Mouse (Mus musculus): ENCODE measurements around the gene Arnt2. TPM values are rescaled to one million over a fixed set of nuclear protein-coding genes. Genes with fewer than 3 reads are reported as not detected.

The Arnt2 gene
- polyA plus RNA-seq, 1 experiment, result 154 TPM

GRCm38 (mm10) chr7:84349976-84350375, 60.0 kb downstream of the Arnt2 start:
- no peak for DNase-seq (ENCODE audit: extremely low spot score in 1 of 2, low spot score in 1 of 2)

GRCm38 (mm10) chr7:84348145-84348911, 61.6 kb downstream of the Arnt2 start:
- DNase-seq (ENCODE audit: extremely low spot score in 1 of 2, low spot score in 1 of 2), result no peak

DNA sequence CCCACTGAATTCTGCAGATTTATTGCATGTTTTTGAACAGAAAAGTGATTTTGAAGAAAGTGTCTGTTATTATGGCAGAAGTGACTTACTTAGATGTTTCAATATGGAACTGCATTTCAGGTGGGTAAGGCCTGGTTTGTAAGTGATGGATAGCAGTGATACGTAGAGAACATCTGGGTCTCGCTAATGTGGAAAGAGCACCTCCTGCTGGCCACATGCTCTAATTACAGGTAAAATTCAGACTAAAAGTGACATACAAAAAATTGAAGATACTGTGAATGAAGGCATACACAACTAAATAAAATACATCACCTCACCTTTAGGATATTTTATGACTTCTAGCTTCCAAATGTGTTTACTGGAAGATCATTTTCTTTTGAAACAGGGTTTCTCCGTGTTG, 66.8 kb downstream of the Arnt2 start:
- no peak for DNase-seq (ENCODE audit: extremely low spot score in 1 of 2, low spot score in 1 of 2)

DNA sequence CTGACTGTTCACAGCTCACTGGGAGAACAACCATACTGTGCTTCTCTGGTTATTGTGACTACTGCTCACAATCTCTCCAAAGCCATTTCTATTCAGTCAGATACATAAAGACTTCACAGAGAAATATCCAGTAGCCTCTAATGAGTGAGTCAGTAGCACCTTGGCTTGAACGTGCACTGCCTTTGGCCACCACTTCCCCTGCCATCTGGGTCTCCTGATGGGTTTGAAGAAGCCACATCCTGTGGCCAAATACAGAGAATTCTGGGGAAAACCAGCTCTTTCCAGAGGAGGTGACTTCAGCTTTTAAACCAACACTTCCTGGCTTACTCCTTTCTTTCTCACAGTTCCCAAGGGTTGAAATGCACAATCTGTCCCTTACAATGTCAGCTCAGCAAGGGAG, 69.0 kb downstream of the Arnt2 start:
- DNase-seq (ENCODE audit: extremely low spot score in 1 of 2, low spot score in 1 of 2), result no peak

DNA sequence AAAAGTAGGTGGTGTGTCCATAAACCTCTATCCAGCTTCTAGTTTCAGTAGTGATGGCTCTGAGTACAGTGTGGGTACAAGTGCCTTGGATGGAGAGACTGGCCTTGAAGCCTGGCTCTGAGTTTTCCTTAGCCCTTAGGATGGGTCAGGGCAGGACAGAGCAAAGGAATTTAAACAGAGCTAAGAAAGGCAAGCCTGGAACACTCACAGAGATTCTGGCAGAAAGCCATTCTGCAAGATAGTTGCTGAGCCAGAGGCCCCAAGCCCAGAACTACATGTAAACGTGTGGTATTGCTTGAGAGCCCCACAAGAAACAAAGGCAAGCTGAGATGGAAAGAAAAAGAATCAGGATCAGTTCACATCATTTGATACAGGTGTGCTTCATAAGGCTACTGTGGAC, 70.8 kb downstream of the Arnt2 start:
- no peak for DNase-seq (ENCODE audit: extremely low spot score in 1 of 2, low spot score in 1 of 2)

DNA sequence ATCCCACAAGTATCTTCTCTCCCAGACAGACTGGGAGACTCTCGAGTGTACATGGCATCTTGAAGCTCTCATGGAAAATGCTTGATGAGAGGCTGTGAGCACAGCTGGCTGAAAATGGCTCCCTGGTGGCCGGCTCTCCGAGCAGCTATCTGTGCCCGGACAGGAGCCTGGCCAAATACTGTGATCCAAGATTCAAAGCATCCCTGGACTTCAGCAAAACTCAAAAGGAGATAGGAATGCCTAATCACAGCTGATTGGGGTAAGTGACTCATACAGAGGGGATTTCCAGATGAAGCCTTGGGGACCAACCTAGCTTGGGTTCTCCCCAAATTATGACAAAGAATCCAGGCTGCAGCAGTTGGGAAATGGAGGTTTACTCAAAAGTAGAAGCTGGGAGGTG, 72.2 kb downstream of the Arnt2 start:
- no peak for DNase-seq (ENCODE audit: extremely low spot score in 1 of 2, low spot score in 1 of 2)

DNA sequence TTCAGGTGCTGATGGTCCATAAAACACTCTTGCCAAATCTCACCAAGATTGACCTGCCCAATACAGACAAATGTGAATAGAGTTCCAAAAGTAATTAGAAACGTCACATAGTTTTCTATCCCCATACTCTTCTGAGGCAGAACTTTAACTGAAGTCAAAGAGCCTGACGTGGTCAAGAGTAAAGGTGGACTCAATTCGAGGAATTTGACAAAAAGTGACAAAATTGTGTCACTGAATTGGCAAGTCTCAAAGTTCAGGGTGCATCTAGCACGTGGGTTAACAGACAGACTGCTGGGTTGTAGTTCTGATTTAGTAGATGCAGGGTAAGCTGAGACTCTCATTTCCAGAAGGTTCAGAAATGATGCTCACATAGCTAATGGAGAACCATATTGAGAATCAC, 73.1 kb downstream of the Arnt2 start:
- DNase-seq (ENCODE audit: extremely low spot score in 1 of 2, low spot score in 1 of 2), result no peak

- no peak for DNase-seq (ENCODE audit: extremely low spot score in 1 of 2, low spot score in 1 of 2)
Measured at GRCm38 (mm10) chr7:84336580-84336886, 73.4 kb downstream of the Arnt2 start.

- DNase-seq (ENCODE audit: extremely low spot score in 1 of 2, low spot score in 1 of 2), result no peak
Measured at GRCm38 (mm10) chr7:84335766-84336579, 74.0 kb downstream of the Arnt2 start.

GRCm38 (mm10) chr7:84333996-84334395, 76.0 kb downstream of the Arnt2 start:
- DNase-seq (ENCODE audit: extremely low spot score in 1 of 2, low spot score in 1 of 2), result no peak

GRCm38 (mm10) chr7:84332295-84333168, 77.4 kb downstream of the Arnt2 start:
- DNase-seq (ENCODE audit: extremely low spot score in 1 of 2, low spot score in 1 of 2), result no peak

DNA sequence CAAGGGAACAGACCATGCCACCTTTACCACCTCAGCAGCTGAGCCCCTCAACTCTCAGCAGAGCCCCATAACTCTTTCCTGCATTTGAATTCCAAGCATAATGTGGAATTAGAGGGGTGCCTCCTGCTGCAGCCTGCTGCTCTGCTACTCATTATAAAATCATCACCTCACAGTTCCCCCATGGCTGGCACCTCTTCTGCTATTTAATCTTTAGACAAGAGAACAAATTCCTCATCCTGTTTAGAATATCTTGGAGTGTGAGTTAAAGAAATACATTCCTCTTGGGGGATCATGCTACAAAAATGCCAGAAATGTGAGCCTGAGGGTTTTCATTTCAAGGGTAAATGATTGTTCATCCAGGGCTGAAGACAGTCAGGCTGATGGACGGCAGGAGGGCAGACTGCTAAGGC, 80.8 kb downstream of the Arnt2 start:
- no peak for DNase-seq (ENCODE audit: extremely low spot score in 1 of 2, low spot score in 1 of 2)

- peak in 1 of 2 experiments; percentile 38 for DNase-seq (ENCODE audit: extremely low spot score in 1 of 2, low spot score in 1 of 2)
Measured at GRCm38 (mm10) chr7:84328770-84329169, 81.2 kb downstream of the Arnt2 start.

- no peak for DNase-seq (ENCODE audit: extremely low spot score in 1 of 2, low spot score in 1 of 2)
Measured at GRCm38 (mm10) chr7:84325570-84326328, 84.2 kb downstream of the Arnt2 start.

GRCm38 (mm10) chr7:84321542-84321941, 88.4 kb downstream of the Arnt2 start:
- no peak for DNase-seq (ENCODE audit: extremely low spot score in 1 of 2, low spot score in 1 of 2)

DNA sequence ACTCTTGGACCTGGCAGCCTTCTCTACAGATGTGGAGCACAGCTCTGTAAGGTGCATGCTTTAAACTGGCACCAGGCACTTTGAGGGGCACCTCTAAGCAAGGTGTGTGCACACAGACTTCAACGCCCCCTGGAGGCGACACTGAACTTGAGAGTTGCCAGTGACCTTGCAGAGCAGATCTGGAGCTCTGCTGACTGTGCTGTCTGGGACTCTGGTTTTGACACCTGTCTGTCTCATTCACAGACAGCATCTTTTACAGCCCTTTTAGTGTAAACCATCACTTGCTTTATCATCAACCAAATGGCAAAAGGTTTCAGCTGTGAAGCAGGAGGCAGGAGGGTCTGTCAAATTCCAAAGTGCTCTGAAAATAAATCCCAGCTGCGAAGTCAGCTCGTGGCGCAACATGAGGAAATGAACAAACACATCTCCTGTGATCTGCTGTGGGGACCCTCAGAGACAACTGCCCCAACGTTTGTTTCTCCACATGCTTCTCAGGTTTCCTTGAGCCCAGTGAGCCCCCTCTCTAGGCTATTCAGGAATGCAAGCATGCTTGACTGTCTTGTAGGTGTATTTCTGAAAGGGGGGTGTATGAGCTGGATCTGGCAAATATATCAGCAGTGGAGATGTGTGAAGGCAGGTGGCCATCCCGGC, 94.5 kb downstream of the Arnt2 start:
- DNase-seq (ENCODE audit: extremely low spot score in 1 of 2, low spot score in 1 of 2), result no peak

GRCm38 (mm10) chr7:84314742-84315141, 95.2 kb downstream of the Arnt2 start:
- DNase-seq (ENCODE audit: extremely low spot score in 1 of 2, low spot score in 1 of 2), result no peak

DNA sequence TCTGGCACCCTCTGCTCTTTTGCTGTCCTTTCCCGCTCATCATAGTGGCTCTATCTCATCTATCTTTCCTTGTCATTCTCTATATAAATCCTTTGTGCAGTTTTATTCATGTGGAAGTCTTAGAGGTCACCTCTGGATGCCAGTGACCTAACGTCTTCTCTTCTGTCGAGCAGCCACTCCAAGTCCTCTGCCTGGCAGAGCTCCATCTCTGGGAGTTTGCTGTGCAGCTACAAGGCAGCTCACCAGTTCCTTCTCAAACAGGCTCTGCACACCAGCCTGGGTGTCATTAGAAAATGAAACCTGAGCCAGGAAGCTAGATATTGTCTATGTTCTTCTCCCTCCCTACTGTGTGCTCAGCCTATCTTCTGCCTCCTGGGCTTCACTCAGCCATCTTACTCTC, 98.4 kb downstream of the Arnt2 start:
- DNase-seq (ENCODE audit: extremely low spot score in 1 of 2, low spot score in 1 of 2), result no peak

GRCm38 (mm10) chr7:84310909-84311311, 99.1 kb downstream of the Arnt2 start:
- DNase-seq (ENCODE audit: extremely low spot score in 1 of 2, low spot score in 1 of 2), result no peak
